Mouse (Mus musculus): ENCODE measurements around the gene Acbd5.

- TF ChIP-seq CTCF (IDR thresholded peaks at IDR 0.05) (no peak), EP300 (IDR thresholded peaks at IDR 0.05) (no peak)
Measured at GRCm38 (mm10) chr2:23102266-23102665, 34.3 kb downstream of the Acbd5 start.
